Comparison of ENCODE assay signal across 8 mouse cellular contexts in the genomic region with DNA sequence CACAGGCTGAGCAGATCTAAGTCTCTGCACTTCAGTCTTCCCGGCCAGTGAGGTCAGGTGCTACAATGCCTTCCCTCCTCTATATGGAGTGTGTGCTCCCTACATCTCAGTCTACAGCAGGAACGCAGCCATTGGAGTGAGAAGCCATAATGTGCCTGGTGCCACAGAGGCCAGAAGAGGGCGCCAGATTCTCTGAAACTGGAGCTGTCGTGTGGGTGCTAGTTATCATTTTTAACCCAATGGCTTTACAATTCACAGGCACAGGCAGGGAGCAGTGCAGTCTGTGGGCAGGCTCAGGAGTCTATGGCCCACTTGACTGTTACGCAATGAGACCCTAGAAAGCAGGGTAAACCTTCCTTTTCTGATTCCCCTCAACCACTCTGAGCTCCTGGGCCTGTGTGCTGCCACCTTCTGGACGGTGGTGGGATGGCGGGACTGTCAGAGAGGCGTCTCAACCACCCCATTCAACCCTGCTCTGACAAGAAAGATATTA. TPM values are rescaled to one million over a fixed set of nuclear protein-coding genes. Genes with fewer than 3 reads are reported as not detected.
A peak's percentile ranks its signal among the peaks of the same experiment; 100 is the strongest.
DNase-seq lines count a peak whose midpoint lies in the region; ATAC-seq and TF ChIP-seq lines count a peak whose summit lies in the region.

No protein-coding gene starts in this region.

- H3K27ac ChIP-seq in embryonic facial prominence, embryonic 10.5 days (replicated peaks): no peak overlapping the region
- H3K27ac ChIP-seq in intestine, postnatal 0 days (ENCODE audit: low read depth, low read length): no peak overlapping the region
- no peak overlapping the region for H3K27ac ChIP-seq in limb, embryonic 10.5 days
- no peak overlapping the region for H3K27ac ChIP-seq in midbrain, embryonic 12.5 days (replicated peaks)
- no peak overlapping the region for H3K27ac ChIP-seq in small intestine, adult 2 months (ENCODE audit: insufficient read depth, low read depth, low read length)

- peak; percentile 46 for ATAC-seq in intestine, postnatal 0 days
- peak; percentile 41; the same call in 1 of the 2 replicates for ATAC-seq in midbrain, embryonic 12.5 days (ENCODE audit: low FRiP score, low read depth)

- no peaks in the 10 kb centered on the region for H3K9me3 ChIP-seq in embryonic facial prominence, embryonic 10.5 days
- H3K9me3 ChIP-seq in intestine, postnatal 0 days (ENCODE audit: control insufficient read depth): no peaks in the 10 kb centered on the region
- H3K9me3 ChIP-seq in limb, embryonic 10.5 days (replicated peaks): no peaks in the 10 kb centered on the region
- H3K9me3 ChIP-seq in midbrain, embryonic 12.5 days: no peaks in the 10 kb centered on the region

- peak; percentile 44 for DNase-seq in 3134 (ENCODE audit: extremely low read depth, insufficient read length, low spot score)
- peak; percentile 84 for DNase-seq in adrenal gland, postnatal 14 days
- peak; percentile 82 for DNase-seq in embryonic facial prominence, embryonic 10.5 days (ENCODE audit: low spot score)
- peak; percentile 96 for DNase-seq in heart, adult 11 months
- peak; percentile 87 for DNase-seq in limb, embryonic 10.5 days (ENCODE audit: low spot score)

- no peaks in the 10 kb centered on the region for H3K27me3 ChIP-seq in embryonic facial prominence, embryonic 10.5 days (replicated peaks; ENCODE audit: low read depth, poor library complexity, severe bottlenecking)
- no peaks in the 10 kb centered on the region for H3K27me3 ChIP-seq in intestine, postnatal 0 days (replicated peaks; ENCODE audit: control insufficient read depth, insufficient read depth, low read length)
- H3K27me3 ChIP-seq in limb, embryonic 10.5 days (ENCODE audit: low read depth, poor library complexity, severe bottlenecking): no peaks in the 10 kb centered on the region
- 0 out of 2 replicates have a peak, but pooled peaks cover 11% of the 10 kb centered on the region for H3K27me3 ChIP-seq in midbrain, embryonic 12.5 days
- H3K27me3 ChIP-seq in small intestine, adult 2 months (ENCODE audit: control insufficient read depth, insufficient read depth, low read length): no peaks in the 10 kb centered on the region

- no peaks in the 10 kb centered on the region for H3K36me3 ChIP-seq in embryonic facial prominence, embryonic 10.5 days (replicated peaks)
- H3K36me3 ChIP-seq in intestine, postnatal 0 days (ENCODE audit: control insufficient read depth, insufficient read depth): 0 out of 2 replicates have a peak, but pooled peaks cover 15% of the 10 kb centered on the region
- no peaks in the 10 kb centered on the region for H3K36me3 ChIP-seq in limb, embryonic 10.5 days
- no peaks in the 10 kb centered on the region for H3K36me3 ChIP-seq in midbrain, embryonic 12.5 days
- peaks cover 17% of the 10 kb centered on the region for H3K36me3 ChIP-seq in small intestine, adult 2 months (ENCODE audit: control insufficient read depth, insufficient read depth, low read length)

- H3K4me2 ChIP-seq in intestine, postnatal 0 days (replicated peaks; ENCODE audit: low read depth): peak overlapping the region; percentile 25; the same call in 1 of the 2 replicates
- H3K4me2 ChIP-seq in midbrain, embryonic 12.5 days (replicated peaks): peak overlapping the region; percentile 34

- whole genome bisulfite sequencing in embryonic facial prominence, embryonic 10.5 days: 8% methylated on average over 8 of the region's 8 CpGs
- 7% methylated on average over 8 of the region's 8 CpGs for WGBS in intestine, postnatal 0 days
- WGBS in limb, embryonic 10.5 days: 11% methylated on average over 8 of the region's 8 CpGs
- WGBS in midbrain, embryonic 12.5 days: 12% methylated on average over 8 of the region's 8 CpGs
- 3% methylated on average over 8 of the region's 8 CpGs for WGBS in small intestine, adult 2 months

- peaks cover 12% of the 10 kb centered on the region; the same call in 1 of the 2 replicates for H3K4me1 ChIP-seq in embryonic facial prominence, embryonic 10.5 days
- peaks cover 9% of the 10 kb centered on the region; the same call in 1 of the 2 replicates for H3K4me1 ChIP-seq in intestine, postnatal 0 days (replicated peaks; ENCODE audit: control insufficient read depth, insufficient read depth, low read length)
- 0 out of 2 replicates have a peak, but pooled peaks cover 6% of the 10 kb centered on the region for H3K4me1 ChIP-seq in limb, embryonic 10.5 days
- H3K4me1 ChIP-seq in midbrain, embryonic 12.5 days: 0 out of 2 replicates have a peak, but pooled peaks cover 3% of the 10 kb centered on the region
- peaks cover 32% of the 10 kb centered on the region for H3K4me1 ChIP-seq in small intestine, adult 2 months (ENCODE audit: control insufficient read depth, insufficient read depth, insufficient read length, low read length)

- peak overlapping the region; percentile 29; the same call in 1 of the 2 replicates for H3K4me3 ChIP-seq in embryonic facial prominence, embryonic 10.5 days
- no peak overlapping the region for H3K4me3 ChIP-seq in intestine, postnatal 0 days (ENCODE audit: low read depth, low read length)
- H3K4me3 ChIP-seq in limb, embryonic 10.5 days: peak overlapping the region; percentile 20
- 0 out of 2 replicates have a peak overlapping the region, but pooled peaks have one; percentile 12 for H3K4me3 ChIP-seq in midbrain, embryonic 12.5 days
- H3K4me3 ChIP-seq in small intestine, adult 2 months (ENCODE audit: low read depth, low read length): peak overlapping the region; percentile 42

- H3K9ac ChIP-seq in intestine, postnatal 0 days (ENCODE audit: low read depth, low read length): no peak overlapping the region
- H3K9ac ChIP-seq in midbrain, embryonic 12.5 days (replicated peaks): no peak overlapping the region

- TF ChIP-seq CTCF in intestine, postnatal 0 days (IDR thresholded peaks at IDR 0.05; ENCODE audit: low read depth): no peak; the same call in 1 of the 2 replicates
- peak; percentile 100 for TF ChIP-seq CTCF in small intestine, adult 2 months (IDR thresholded peaks at IDR 0.05; ENCODE audit: extremely low read depth, insufficient read length, insufficient replicate concordance, low read depth, low read length)

- TF ChIP-seq POLR2A in small intestine, adult 2 months (IDR thresholded peaks at IDR 0.05; ENCODE audit: low read depth, low read length): no peak

RNA-seq across cellular contexts. Expression of gene Il22ra1, which starts 18.9 kb away (rescaled TPM):
- 0.67 and 0.75 TPM in 2 replicates for total RNA-seq in adrenal gland, postnatal 14 days (2021)
- polyA plus RNA-seq in embryonic facial prominence, embryonic 10.5 days (2016; fragmentation: Nextera tagmentation; extraction: Ambion mirVana): 0.07 TPM in 1 of 2 replicates, not detected in the other
- 7.7 and 7.8 TPM in 2 replicates for polyA plus RNA-seq in intestine, postnatal 0 days (2015; fragmentation: Nextera tagmentation; extraction: Ambion mirVana)
- not detected in 2 replicates for polyA plus RNA-seq in limb, embryonic 10.5 days (2016; fragmentation: Nextera tagmentation; extraction: Ambion mirVana)
- not detected in 2 replicates for polyA plus RNA-seq in midbrain, embryonic 12.5 days (2016; fragmentation: Nextera tagmentation; extraction: Ambion mirVana)
- polyA plus RNA-seq in small intestine, adult 2 months (2012; rRNA removed): 62.3 and 171 TPM in 2 replicates

RNA-seq across cellular contexts. Expression of gene Ifnlr1, which starts 23.0 kb away (rescaled TPM):
- 0.30 and 0.60 TPM in 2 replicates for total RNA-seq in adrenal gland, postnatal 14 days (2021)
- polyA plus RNA-seq in embryonic facial prominence, embryonic 10.5 days (2016; fragmentation: Nextera tagmentation; extraction: Ambion mirVana): 1.0 and 1.1 TPM in 2 replicates
- 5.5 and 5.9 TPM in 2 replicates for polyA plus RNA-seq in intestine, postnatal 0 days (2015; fragmentation: Nextera tagmentation; extraction: Ambion mirVana)
- 0.43 and 0.59 TPM in 2 replicates for polyA plus RNA-seq in limb, embryonic 10.5 days (2016; fragmentation: Nextera tagmentation; extraction: Ambion mirVana)
- polyA plus RNA-seq in midbrain, embryonic 12.5 days (2016; fragmentation: Nextera tagmentation; extraction: Ambion mirVana): 0.24 and 0.43 TPM in 2 replicates
- 4.9 and 11.4 TPM in 2 replicates for polyA plus RNA-seq in small intestine, adult 2 months (2012; rRNA removed)

RNA-seq across cellular contexts. Expression of gene Myom3, which starts 50.4 kb away (rescaled TPM):
- total RNA-seq in adrenal gland, postnatal 14 days (2021): 0.59 and 0.75 TPM in 2 replicates
- polyA plus RNA-seq in embryonic facial prominence, embryonic 10.5 days (2016; fragmentation: Nextera tagmentation; extraction: Ambion mirVana): not detected in 2 replicates
- polyA plus RNA-seq in intestine, postnatal 0 days (2015; fragmentation: Nextera tagmentation; extraction: Ambion mirVana): 0.66 and 0.72 TPM in 2 replicates
- polyA plus RNA-seq in limb, embryonic 10.5 days (2016; fragmentation: Nextera tagmentation; extraction: Ambion mirVana): 0.11 and 0.15 TPM in 2 replicates
- 0.03 and 0.12 TPM in 2 replicates for polyA plus RNA-seq in midbrain, embryonic 12.5 days (2016; fragmentation: Nextera tagmentation; extraction: Ambion mirVana)
- polyA plus RNA-seq in small intestine, adult 2 months (2012; rRNA removed): 0.56 and 1.1 TPM in 2 replicates

Comparison
In these comparisons a context has a peak if more than half of its experiments do, and no peak if none do; other contexts are left out.
1. DNase-seq: peak in every context shown above with its lines; median percentile 96 in heart, adult 11 months; 87 in limb, embryonic 10.5 days; 84 in adrenal gland, postnatal 14 days; 82 in embryonic facial prominence, embryonic 10.5 days; 44 in 3134.